Mouse (Mus musculus) hindbrain, embryonic 11.5 days (tissue): ENCODE data around the gene Hapln2. TPM values are rescaled to one million over a fixed set of nuclear protein-coding genes. Genes with fewer than 3 reads are reported as not detected.

Experiments
- ATAC-seq: fragments of 200-750 bp; cut with Nextera tagmentation; 2 replicates; pipeline ENCODE4 v1.8.0; 2017; ENCODE audit warnings: mild to moderate bottlenecking, moderate TSS enrichment, moderate library complexity; ENCODE audit not compliant: low FRiP score
- DNase-seq: peaks from one replicate; pipeline ENCODE4 v3.0.0-alpha.2; 2015; ENCODE audit warnings: low spot score
- H3K27ac ChIP-seq: fragments of 300-500 bp; sonication (generic); 2 replicates; pipeline ENCODE4 v1.5.1; 2014; ENCODE audit warnings: mild to moderate bottlenecking, low read depth, low read length
- H3K27me3 ChIP-seq: fragments of 300-500 bp; sonication (generic); 2 replicates; pipeline ENCODE4 v1.6.1; 2014; ENCODE audit warnings: mild to moderate bottlenecking, low read length, moderate library complexity, mixed read lengths; ENCODE audit not compliant: control insufficient read depth, insufficient read depth
- H3K36me3 ChIP-seq: fragments of 300-500 bp; sonication (generic); 2 replicates; pipeline ENCODE4 v1.6.1; 2014; ENCODE audit warnings: mild to moderate bottlenecking, low read length, moderate library complexity, mixed read lengths; ENCODE audit not compliant: control insufficient read depth, insufficient read depth
- H3K4me1 ChIP-seq: fragments of 300-500 bp; sonication (generic); replicated peaks from 2 replicates; pipeline ENCODE4 v1.6.1; 2014; ENCODE audit warnings: low read length, mixed read lengths; ENCODE audit not compliant: control insufficient read depth, insufficient read depth
- H3K4me2 ChIP-seq: fragments of 300-500 bp; sonication (generic); replicated peaks from 2 replicates; pipeline ENCODE4 v1.6.1; 2014; ENCODE audit warnings: mild to moderate bottlenecking, low read depth, low read length
- H3K4me3 ChIP-seq: fragments of 300-500 bp; sonication (generic); 2 replicates; pipeline ENCODE4 v1.5.1; 2014; ENCODE audit warnings: low read depth, low read length
- H3K9ac ChIP-seq: fragments of 300-500 bp; sonication (generic); 2 replicates; pipeline ENCODE4 v1.6.1; 2014; ENCODE audit warnings: low read depth, low read length
- H3K9me3 ChIP-seq: fragments of 300-500 bp; sonication (generic); 2 replicates; pipeline ENCODE4 v1.6.1; 2016; ENCODE audit warnings: low read length; ENCODE audit not compliant: control insufficient read depth
- WGBS: fragments of 180-500 bp; shearing (Covaris S2); extraction: QIAGEN DNeasy Blood & Tissue Kit; methylation state at CpG from one replicate; pipeline ENCODE4 v1.1.7; 2014; 5-methylcytosine and 5-hydroxymethylcytosine counted together
- polyA plus RNA-seq: library from polyadenylated mRNA; unstranded; fragments of >200 nt; fragmentation: Nextera tagmentation; extraction: Ambion mirVana; gene quantifications from 2 replicates; pipeline ENCODE4 v1.2.1, GENCODE M21; 2014

Hapln2 gene
- polyA plus RNA-seq, 1 experiment from 2014 or later: not detected

GRCm38 (mm10) chr3:87998747-87999146, 28.6 kb downstream of the Hapln2 start:
- H3K27me3 ChIP-seq: peaks cover 91% of the 10 kb centered on the region
- no peak overlapping the region for H3K27ac ChIP-seq
- no peak overlapping the region for H3K9ac ChIP-seq
- WGBS: 0% methylated on average over 7 of the region's 7 CpGs
- H3K9me3 ChIP-seq: no peaks in the 10 kb centered on the region
- DNase-seq (no peak), ATAC-seq (no peak)
- no peaks in the 10 kb centered on the region for H3K36me3 ChIP-seq
- H3K4me3 ChIP-seq: no peak overlapping the region
- H3K4me2 ChIP-seq: no peak overlapping the region
- peaks cover 13% of the 10 kb centered on the region for H3K4me1 ChIP-seq

DNA sequence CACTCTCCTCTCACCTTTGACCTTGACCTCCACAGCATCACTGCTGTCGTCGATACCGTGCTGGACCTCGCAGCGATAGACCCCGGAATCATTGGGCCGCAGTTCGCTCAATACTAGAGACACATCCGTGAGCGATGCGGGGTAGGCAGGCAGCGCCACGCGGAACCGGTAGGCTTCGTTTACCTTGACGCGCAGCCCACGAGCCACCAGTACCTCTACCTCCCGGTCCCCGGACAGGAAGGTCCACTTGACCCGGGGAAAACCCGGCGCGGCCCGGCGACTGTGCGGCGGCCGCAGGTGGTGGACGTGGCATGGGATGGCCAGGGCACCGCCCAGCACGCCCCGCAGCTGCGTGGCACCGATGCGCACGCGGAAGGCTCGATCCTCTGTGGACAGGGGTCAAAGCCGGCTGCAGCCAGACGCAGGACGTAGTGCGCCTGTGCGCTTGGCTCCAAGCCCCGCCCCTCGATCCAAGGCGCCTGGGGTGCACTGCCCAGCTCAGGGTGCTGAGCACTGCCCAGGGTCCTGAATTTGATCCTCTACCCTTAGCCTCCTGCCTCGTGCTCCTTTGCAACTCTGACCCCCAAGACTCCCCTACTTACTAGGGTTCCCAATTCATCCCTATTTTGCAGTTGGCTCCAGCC, 30.3 kb downstream of the Hapln2 start:
- Histone ChIP-seq H3K27me3 (peaks cover 88% of the 10 kb centered on the region), H3K36me3 (no peaks in the 10 kb centered on the region), H3K4me3 (peak overlapping the region; percentile 31), H3K9ac (no peak overlapping the region), H3K9me3 (no peaks in the 10 kb centered on the region), H3K4me2 (peak overlapping the region; percentile 56), H3K27ac (no peak overlapping the region), H3K4me1 (peaks cover 9% of the 10 kb centered on the region)
- WGBS: under 1% methylated on average over 45 of the region's 49 CpGs
- ATAC-seq: peak; percentile 40; the same call in 1 of the 2 replicates
- DNase-seq: no peak

DNA sequence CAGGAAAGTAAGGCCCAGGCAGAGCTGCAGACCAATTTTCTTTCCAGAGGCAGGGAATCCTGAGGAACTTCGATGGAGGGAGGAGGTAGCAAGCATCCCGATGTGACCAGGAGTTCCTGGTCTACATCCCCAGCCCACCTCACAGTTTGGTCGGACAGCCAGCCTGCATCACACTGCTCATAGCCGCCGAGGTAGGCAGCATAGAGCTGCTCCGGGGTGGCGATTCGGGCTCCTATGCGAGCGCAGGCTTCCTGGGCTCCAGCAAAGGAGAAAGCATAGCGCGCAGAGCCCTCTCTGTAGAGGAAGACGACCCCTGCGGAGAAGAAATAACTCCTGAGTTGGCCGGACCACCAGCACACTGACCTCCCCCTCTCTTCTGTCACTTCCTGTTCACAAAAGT, 31.0 kb downstream of the Hapln2 start:
- H3K27ac ChIP-seq: no peak overlapping the region
- no peaks in the 10 kb centered on the region for H3K9me3 ChIP-seq
- no peak for DNase-seq
- peak overlapping the region; percentile 56 for H3K4me2 ChIP-seq
- no peaks in the 10 kb centered on the region for H3K36me3 ChIP-seq
- peaks cover 8% of the 10 kb centered on the region for H3K4me1 ChIP-seq
- no peak overlapping the region for H3K9ac ChIP-seq
- under 1% methylated on average over 15 of the region's 15 CpGs for WGBS
- peaks cover 81% of the 10 kb centered on the region for H3K27me3 ChIP-seq
- ATAC-seq: no peak
- H3K4me3 ChIP-seq: peak overlapping the region; percentile 31; the same call in 1 of the 2 replicates

DNA sequence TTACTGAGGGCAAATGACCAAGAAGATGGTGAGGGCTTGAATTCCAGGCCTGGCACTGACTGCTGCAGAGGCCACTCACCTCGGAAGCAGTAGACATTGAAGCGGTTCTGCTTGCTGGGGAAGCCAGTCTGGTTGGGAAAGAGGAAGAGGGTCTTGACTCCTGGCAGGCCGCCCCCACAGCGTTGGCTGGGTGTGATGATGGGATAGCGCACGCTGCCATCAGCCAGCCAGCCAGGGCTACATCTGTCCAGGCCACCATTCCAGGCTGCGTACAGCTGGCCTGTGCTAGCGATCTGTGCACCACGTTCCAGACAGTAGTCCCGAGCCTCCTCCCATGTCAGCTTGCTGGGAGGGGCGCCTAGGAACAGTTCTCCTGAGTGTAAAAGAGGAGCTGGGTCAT, 32.1 kb downstream of the Hapln2 start:
- ATAC-seq: no peak
- Histone ChIP-seq H3K27me3 (peaks cover 70% of the 10 kb centered on the region), H3K4me3 (no peak overlapping the region), H3K9me3 (no peaks in the 10 kb centered on the region), H3K9ac (no peak overlapping the region), H3K36me3 (no peaks in the 10 kb centered on the region), H3K27ac (no peak overlapping the region), H3K4me2 (no peak overlapping the region), H3K4me1 (peaks cover 8% of the 10 kb centered on the region)
- DNase-seq: no peak
- 29% methylated on average over 11 of the region's 11 CpGs for WGBS

GRCm38 (mm10) chr3:87993436-87993835, 33.9 kb downstream of the Hapln2 start:
- Histone ChIP-seq H3K9me3 (no peaks in the 10 kb centered on the region), H3K4me1 (peaks cover 5% of the 10 kb centered on the region), H3K4me3 (no peak overlapping the region), H3K4me2 (no peak overlapping the region), H3K36me3 (no peaks in the 10 kb centered on the region), H3K27ac (no peak overlapping the region), H3K27me3 (peaks cover 51% of the 10 kb centered on the region), H3K9ac (no peak overlapping the region)
- 3% methylated on average over 6 of the region's 6 CpGs for WGBS
- DNase-seq (peak; percentile 74), ATAC-seq (no peak)

DNA sequence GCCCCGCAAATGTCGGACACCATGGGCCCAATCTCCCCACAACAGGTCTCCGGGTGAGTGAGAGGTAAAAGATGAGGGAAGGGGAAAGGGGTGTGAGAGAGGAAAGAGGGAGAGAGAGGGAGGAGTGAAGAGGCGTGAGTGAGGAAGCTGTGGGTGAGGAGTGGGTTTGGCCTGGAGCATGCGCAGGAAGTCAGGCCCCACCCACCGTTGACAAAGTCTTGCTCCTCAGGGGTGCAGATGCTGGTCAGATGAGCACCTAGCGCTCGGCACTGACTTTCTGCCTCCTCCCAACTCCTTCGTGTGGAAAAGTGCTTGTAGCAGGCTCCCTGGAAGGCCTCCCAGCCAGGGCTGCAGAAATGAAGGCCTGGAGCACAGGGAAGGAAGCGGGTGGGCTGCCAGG, 37.4 kb downstream of the Hapln2 start:
- H3K27me3 ChIP-seq: peaks cover 17% of the 10 kb centered on the region
- H3K36me3 ChIP-seq: no peaks in the 10 kb centered on the region
- H3K9me3 ChIP-seq: no peaks in the 10 kb centered on the region
- no peak for ATAC-seq
- no peak overlapping the region for H3K4me2 ChIP-seq
- DNase-seq: no peak
- H3K9ac ChIP-seq: no peak overlapping the region
- no peak overlapping the region for H3K4me3 ChIP-seq
- H3K27ac ChIP-seq: no peak overlapping the region
- H3K4me1 ChIP-seq: peaks cover 9% of the 10 kb centered on the region
- 36% methylated on average over 10 of the region's 10 CpGs for WGBS

DNA sequence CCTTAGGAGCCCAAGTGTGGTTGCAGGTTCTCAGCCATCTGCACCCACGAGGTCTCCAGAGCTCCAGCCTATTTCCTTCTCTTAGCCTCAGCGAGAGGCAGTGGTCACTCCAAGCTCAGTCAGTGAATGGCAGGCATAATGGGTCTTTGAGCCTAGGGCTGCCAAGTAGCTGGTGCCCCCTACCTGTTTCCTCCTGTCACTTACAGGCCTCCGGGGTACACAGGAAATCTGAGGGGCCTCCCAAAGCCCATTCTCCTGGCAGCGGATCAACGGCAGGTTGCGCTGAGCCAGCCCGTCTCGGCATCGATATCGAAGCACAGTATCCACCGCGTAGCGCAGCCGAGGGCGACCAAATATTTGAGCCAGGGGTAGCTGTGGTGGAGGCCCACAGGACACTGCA, 39.3 kb downstream of the Hapln2 start:
- DNase-seq (no peak), ATAC-seq (no peak)
- 9% methylated on average over 15 of the region's 15 CpGs for WGBS
- H3K9me3 ChIP-seq: no peaks in the 10 kb centered on the region
- H3K4me1 ChIP-seq: peaks cover 22% of the 10 kb centered on the region
- H3K4me2 ChIP-seq: peak overlapping the region; percentile 74
- peak overlapping the region; percentile 59; the same call in 1 of the 2 replicates for H3K27ac ChIP-seq
- peak overlapping the region; percentile 57 for H3K9ac ChIP-seq
- peak overlapping the region; percentile 31 for H3K4me3 ChIP-seq
- no peaks in the 10 kb centered on the region for H3K36me3 ChIP-seq
- no peaks in the 10 kb centered on the region; the same call in none of the 2 replicates for H3K27me3 ChIP-seq

- Histone ChIP-seq H3K9ac (peak overlapping the region; percentile 57), H3K36me3 (no peaks in the 10 kb centered on the region), H3K27me3 (no peaks in the 10 kb centered on the region; the same call in none of the 2 replicates), H3K4me3 (peak overlapping the region; percentile 31), H3K27ac (peak overlapping the region; percentile 59; the same call in 1 of the 2 replicates), H3K4me2 (peak overlapping the region; percentile 74), H3K4me1 (peaks cover 26% of the 10 kb centered on the region), H3K9me3 (no peaks in the 10 kb centered on the region)
- DNase-seq (peak; percentile 85), ATAC-seq (peak; percentile 67)
- WGBS: under 1% methylated on average over 15 of the region's 15 CpGs
Measured at GRCm38 (mm10) chr3:87987633-87988032, 39.8 kb downstream of the Hapln2 start.

DNA sequence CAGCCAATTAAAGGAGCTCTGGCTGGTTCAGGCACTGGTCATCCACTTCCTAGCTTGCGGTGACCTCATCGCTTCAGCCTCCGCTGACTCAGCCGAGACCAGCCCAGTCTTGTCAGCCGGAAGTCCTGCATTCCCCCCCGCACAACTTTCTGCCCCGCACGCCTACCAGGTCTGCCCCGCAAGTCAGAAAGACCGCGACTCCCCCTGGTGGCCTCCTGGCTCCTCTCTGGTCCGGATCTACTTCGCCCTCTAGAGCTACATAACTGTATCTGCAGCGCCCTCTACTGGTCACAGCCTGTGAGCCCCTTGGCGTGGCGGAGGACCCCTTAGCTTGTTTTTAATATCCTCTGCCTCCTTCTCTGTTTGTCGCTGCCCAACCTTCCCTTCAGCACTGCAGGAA, 40.5 kb downstream of the Hapln2 start:
- H3K27ac ChIP-seq: peak overlapping the region; percentile 59; the same call in 1 of the 2 replicates
- H3K4me2 ChIP-seq: peak overlapping the region; percentile 74
- H3K4me3 ChIP-seq: peak overlapping the region; percentile 31
- H3K9ac ChIP-seq: no peak overlapping the region
- H3K36me3 ChIP-seq: no peaks in the 10 kb centered on the region
- no peaks in the 10 kb centered on the region for H3K9me3 ChIP-seq
- WGBS: 0% methylated on average over 17 of the region's 17 CpGs
- H3K27me3 ChIP-seq: no peaks in the 10 kb centered on the region; the same call in 1 of the 2 replicates
- ATAC-seq: peak; percentile 79
- peaks cover 32% of the 10 kb centered on the region for H3K4me1 ChIP-seq
- DNase-seq: peak; percentile 100
